ENCODE assay signal across 8 mouse cellular contexts in genomic region chr3:89419571-89419970, GRCm38 (mm10). TPM values are rescaled to one million over a fixed set of nuclear protein-coding genes. Genes with fewer than 3 reads are reported as not detected.
DNase-seq lines count a peak whose midpoint lies in the region; ATAC-seq lines count a peak whose summit lies in the region.

No protein-coding gene starts in this region.

- WGBS in embryonic facial prominence, embryonic 10.5 days, result 2% methylated on average over 9 of the region's 9 CpGs
- WGBS in heart, embryonic 16.5 days, result 3% methylated on average over 9 of the region's 9 CpGs
- WGBS in macrophage (ENCODE audit: missing documents), result 10% methylated on average over 9 of the region's 9 CpGs

- peaks cover 75% of the 10 kb centered on the region for H3K79me2 ChIP-seq in macrophage (ENCODE audit: inconsistent target)

- ATAC-seq in heart, embryonic 16.5 days (replicated peaks; ENCODE audit: extremely low read depth, insufficient read depth, low FRiP score), result 0 out of 2 replicates have a peak, but pooled peaks have one; percentile 3
- no peak for ATAC-seq in monocyte, adult 5-6 weeks (replicated peaks; ENCODE audit: insufficient number of reproducible peaks, low FRiP score, low TSS enrichment, poor library complexity, severe bottlenecking)

- DNase-seq in cerebellum, postnatal 10 days, result peak; percentile 46 to 48
- no peak for DNase-seq in cerebellum, adult 9-11 months
- DNase-seq in embryonic facial prominence, embryonic 10.5 days (ENCODE audit: low spot score), result peak; percentile 56
- peak; percentile 83 for DNase-seq in kidney, postnatal 14 days
- DNase-seq in thymus, postnatal 25 days, result no peak

- H3K27ac ChIP-seq in embryonic facial prominence, embryonic 10.5 days (replicated peaks), result peak overlapping the region; percentile 92
- peak overlapping the region; percentile 100 for H3K27ac ChIP-seq in heart, embryonic 16.5 days (ENCODE audit: low read length)
- peak overlapping the region; percentile 96 for H3K27ac ChIP-seq in macrophage

- no peaks in the 10 kb centered on the region for H3K9me3 ChIP-seq in embryonic facial prominence, embryonic 10.5 days
- no peaks in the 10 kb centered on the region for H3K9me3 ChIP-seq in heart, embryonic 16.5 days (replicated peaks; ENCODE audit: control insufficient read depth, low read length)

- peaks cover 40% of the 10 kb centered on the region for H3K36me3 ChIP-seq in embryonic facial prominence, embryonic 10.5 days (replicated peaks)
- H3K36me3 ChIP-seq in heart, embryonic 16.5 days (ENCODE audit: control insufficient read depth, insufficient read depth), result peaks cover 18% of the 10 kb centered on the region
- peaks cover 12% of the 10 kb centered on the region for H3K36me3 ChIP-seq in macrophage (ENCODE audit: inconsistent target)

- H3K4me1 ChIP-seq in embryonic facial prominence, embryonic 10.5 days, result peaks cover 62% of the 10 kb centered on the region
- peaks cover 36% of the 10 kb centered on the region for H3K4me1 ChIP-seq in heart, embryonic 16.5 days (ENCODE audit: control insufficient read depth, insufficient read depth, low read length)

- H3K27me3 ChIP-seq in embryonic facial prominence, embryonic 10.5 days (replicated peaks; ENCODE audit: low read depth, poor library complexity, severe bottlenecking), result no peaks in the 10 kb centered on the region
- H3K27me3 ChIP-seq in heart, embryonic 16.5 days (ENCODE audit: control insufficient read depth, insufficient read depth, low read length), result no peaks in the 10 kb centered on the region

- H3K9ac ChIP-seq in heart, embryonic 16.5 days (ENCODE audit: low read length), result peak overlapping the region; percentile 77

- peak overlapping the region; percentile 85 for H3K4me2 ChIP-seq in heart, embryonic 16.5 days (ENCODE audit: low read depth, low read length)

- H3K4me3 ChIP-seq in embryonic facial prominence, embryonic 10.5 days, result peak overlapping the region; percentile 76
- H3K4me3 ChIP-seq in heart, embryonic 16.5 days (ENCODE audit: low read length), result peak overlapping the region; percentile 90
- peak overlapping the region; percentile 93 for H3K4me3 ChIP-seq in macrophage (ENCODE audit: inconsistent target)

RNA-seq across cellular contexts. Expression of gene Shc1, which starts 1.3 kb away (rescaled TPM):
- polyA plus RNA-seq in embryonic facial prominence, embryonic 10.5 days (2016; fragmentation: Nextera tagmentation; extraction: Ambion mirVana), result 82.0 and 82.1 TPM in 2 replicates
- polyA plus RNA-seq in heart, embryonic 16.5 days (2015; fragmentation: Nextera tagmentation; extraction: Ambion mirVana), result 67.7 and 72.3 TPM in 2 replicates
- 10 to 100 TPM; 48.7 to 87.6 (median 68.7) TPM for total RNA-seq in macrophage (2018; cell fraction: chromatin; rRNA removed)
- total RNA-seq in macrophage (2018; cell fraction: cytosol; rRNA removed), result 10 to 100 TPM; 33.2 to 42.6 (median 38.5) TPM
- 10 to 100 TPM; 43.0 to 71.0 (median 53.3) TPM for total RNA-seq in macrophage (2018; cell fraction: nucleus; rRNA removed)
- 32.7 to 33.3 TPM (median 32.9 TPM) in 3 replicates for polyA plus RNA-seq in macrophage (2018)
- total RNA-seq in monocyte, adult 5-6 weeks (2017), result 48.9 to 65.4 TPM (median 58.4 TPM) in 3 replicates

RNA-seq across cellular contexts. Expression of gene Cks1b, which starts 1.4 kb away (rescaled TPM):
- polyA plus RNA-seq in embryonic facial prominence, embryonic 10.5 days (2016; fragmentation: Nextera tagmentation; extraction: Ambion mirVana), result 786 and 805 TPM in 2 replicates
- 288 and 304 TPM in 2 replicates for polyA plus RNA-seq in heart, embryonic 16.5 days (2015; fragmentation: Nextera tagmentation; extraction: Ambion mirVana)
- total RNA-seq in macrophage (2018; cell fraction: chromatin; rRNA removed), result 10 to 100 TPM in 1 of 26 experiments, 1 to 10 TPM in 4, under 1 TPM in 1, not detected in 20; 0.84 to 11.0 (median 1.2) TPM
- total RNA-seq in macrophage (2018; cell fraction: cytosol; rRNA removed), result 10 to 100 TPM in 2 of 26 experiments, 1 to 10 TPM in 24; 3.7 to 12.0 (median 7.7) TPM
- total RNA-seq in macrophage (2018; cell fraction: nucleus; rRNA removed), result 1 to 10 TPM in 25 of 26 experiments, not detected in 1; 1.2 to 8.0 (median 2.1) TPM
- polyA plus RNA-seq in macrophage (2018), result 6.1 to 27.6 TPM (median 13.1 TPM) in 3 replicates
- total RNA-seq in monocyte, adult 5-6 weeks (2017), result 7.5 to 10.2 TPM (median 8.1 TPM) in 3 replicates

RNA-seq across cellular contexts. Expression of gene Flad1, which starts 7.9 kb away (rescaled TPM):
- polyA plus RNA-seq in embryonic facial prominence, embryonic 10.5 days (2016; fragmentation: Nextera tagmentation; extraction: Ambion mirVana), result 25.3 and 28.2 TPM in 2 replicates
- polyA plus RNA-seq in heart, embryonic 16.5 days (2015; fragmentation: Nextera tagmentation; extraction: Ambion mirVana), result 38.8 and 41.0 TPM in 2 replicates
- 10 to 100 TPM; 14.7 to 55.7 (median 35.5) TPM for total RNA-seq in macrophage (2018; cell fraction: chromatin; rRNA removed)
- total RNA-seq in macrophage (2018; cell fraction: cytosol; rRNA removed), result 10 to 100 TPM; 12.4 to 27.6 (median 19.2) TPM
- 10 to 100 TPM; 11.5 to 47.7 (median 28.4) TPM for total RNA-seq in macrophage (2018; cell fraction: nucleus; rRNA removed)
- polyA plus RNA-seq in macrophage (2018), result 11.3 to 17.1 TPM (median 16.4 TPM) in 3 replicates
- total RNA-seq in monocyte, adult 5-6 weeks (2017), result 16.5 to 22.8 TPM (median 22.4 TPM) in 3 replicates

RNA-seq across cellular contexts. Expression of gene Pygo2, which starts 10.4 kb away (rescaled TPM):
- 47.4 and 48.9 TPM in 2 replicates for polyA plus RNA-seq in embryonic facial prominence, embryonic 10.5 days (2016; fragmentation: Nextera tagmentation; extraction: Ambion mirVana)
- 21.8 and 24.0 TPM in 2 replicates for polyA plus RNA-seq in heart, embryonic 16.5 days (2015; fragmentation: Nextera tagmentation; extraction: Ambion mirVana)
- total RNA-seq in macrophage (2018; cell fraction: chromatin; rRNA removed), result 10 to 100 TPM in 20 of 26 experiments, 1 to 10 TPM in 6; 4.4 to 47.1 (median 15.0) TPM
- 10 to 100 TPM; 10.7 to 26.7 (median 19.6) TPM for total RNA-seq in macrophage (2018; cell fraction: cytosol; rRNA removed)
- 10 to 100 TPM in 24 of 26 experiments, 1 to 10 TPM in 2; 8.7 to 39.2 (median 17.9) TPM for total RNA-seq in macrophage (2018; cell fraction: nucleus; rRNA removed)
- polyA plus RNA-seq in macrophage (2018), result 7.7 to 18.5 TPM (median 16.4 TPM) in 3 replicates
- 11.0 to 18.5 TPM (median 17.6 TPM) in 3 replicates for total RNA-seq in monocyte, adult 5-6 weeks (2017)

RNA-seq across cellular contexts. Expression of gene Pbxip1, which starts 16.9 kb away (rescaled TPM):
- 17.5 and 20.1 TPM in 2 replicates for polyA plus RNA-seq in embryonic facial prominence, embryonic 10.5 days (2016; fragmentation: Nextera tagmentation; extraction: Ambion mirVana)
- polyA plus RNA-seq in heart, embryonic 16.5 days (2015; fragmentation: Nextera tagmentation; extraction: Ambion mirVana), result 67.5 and 74.8 TPM in 2 replicates
- 10 to 100 TPM in 12 of 26 experiments, 1 to 10 TPM in 14; 2.4 to 38.0 (median 9.6) TPM for total RNA-seq in macrophage (2018; cell fraction: chromatin; rRNA removed)
- 10 to 100 TPM in 13 of 26 experiments, 1 to 10 TPM in 13; 4.4 to 31.6 (median 10.6) TPM for total RNA-seq in macrophage (2018; cell fraction: cytosol; rRNA removed)
- total RNA-seq in macrophage (2018; cell fraction: nucleus; rRNA removed), result 10 to 100 TPM in 17 of 26 experiments, 1 to 10 TPM in 9; 4.8 to 57.4 (median 22.0) TPM
- polyA plus RNA-seq in macrophage (2018), result 5.3 to 6.8 TPM (median 5.4 TPM) in 3 replicates
- 149 to 190 TPM (median 158 TPM) in 3 replicates for total RNA-seq in monocyte, adult 5-6 weeks (2017)

Comparison
In these comparisons a context has a peak if more than half of its experiments do, and no peak if none do; other contexts are left out.
1. DNase-seq: peak in cerebellum, postnatal 10 days (2 of 2), embryonic facial prominence, embryonic 10.5 days (single experiment) and kidney, postnatal 14 days (single experiment); none in cerebellum, adult 9-11 months (single experiment) and thymus, postnatal 25 days (single experiment).
2. RNA of gene Cks1b, which starts 1.4 kb away (polyA plus RNA-seq): 786 to 805 TPM in embryonic facial prominence, embryonic 10.5 days and 288 to 304 TPM in heart, embryonic 16.5 days; 6.1 to 27.6 TPM in macrophage; every median in the first group is over 10 times any median in the second.
3. Peak in every context shown above with its lines, with median percentiles within 50 percentile points of each other: H3K27ac ChIP-seq and H3K4me3 ChIP-seq.